Mouse (Mus musculus): ENCODE measurements around the gene Defb26. TPM values are rescaled to one million over a fixed set of nuclear protein-coding genes. Genes with fewer than 3 reads are reported as not detected.

Gene Defb26
- polyA plus RNA-seq, 1 experiment from 2014 or later = not detected

Other genes with a start within 250 kb of the Defb26 start
- gene Tbc1d20, start 217.9 kb downstream of the Defb26 start, polyA plus RNA-seq (2015; fragmentation: Nextera tagmentation; extraction: Ambion mirVana) = 29.5 and 31.6 TPM in 2 replicates
- gene Rbck1, start 179.0 kb downstream of the Defb26 start, polyA plus RNA-seq (2015; fragmentation: Nextera tagmentation; extraction: Ambion mirVana) = 88.4 and 97.6 TPM in 2 replicates
- 0.79 and 0.97 TPM in 2 replicates for gene Trib3, start 167.7 kb downstream of the Defb26 start, polyA plus RNA-seq (2015; fragmentation: Nextera tagmentation; extraction: Ambion mirVana)
- 11.8 and 16.4 TPM in 2 replicates for gene Nrsn2, start 135.1 kb downstream of the Defb26 start, polyA plus RNA-seq (2015; fragmentation: Nextera tagmentation; extraction: Ambion mirVana)
- 15.8 and 17.6 TPM in 2 replicates for gene Sox12, start 113.6 kb downstream of the Defb26 start, polyA plus RNA-seq (2015; fragmentation: Nextera tagmentation; extraction: Ambion mirVana)
- gene Zcchc3, start 96.7 kb downstream of the Defb26 start, polyA plus RNA-seq (2015; fragmentation: Nextera tagmentation; extraction: Ambion mirVana) = 25.3 and 25.9 TPM in 2 replicates
- 1.6 and 2.6 TPM in 2 replicates for gene 6820408C15Rik, start 96.1 kb downstream of the Defb26 start, polyA plus RNA-seq (2015; fragmentation: Nextera tagmentation; extraction: Ambion mirVana)
- not detected in 2 replicates for gene Defb23, start 47.1 kb downstream of the Defb26 start, polyA plus RNA-seq (2015; fragmentation: Nextera tagmentation; extraction: Ambion mirVana)
- not detected in 2 replicates for gene Defb20, start 34.6 kb downstream of the Defb26 start, polyA plus RNA-seq (2015; fragmentation: Nextera tagmentation; extraction: Ambion mirVana)
- gene Defb22, start 21.6 kb downstream of the Defb26 start, polyA plus RNA-seq (2015; fragmentation: Nextera tagmentation; extraction: Ambion mirVana) = not detected in 2 replicates
- not detected in 2 replicates for gene Defb28, start 6.6 kb upstream of the Defb26 start, polyA plus RNA-seq (2015; fragmentation: Nextera tagmentation; extraction: Ambion mirVana)
- gene Defb29, start 28.4 kb upstream of the Defb26 start, polyA plus RNA-seq (2015; fragmentation: Nextera tagmentation; extraction: Ambion mirVana) = not detected in 2 replicates
- not detected in 2 replicates for gene Gm17416, start 57.6 kb upstream of the Defb26 start, polyA plus RNA-seq (2015; fragmentation: Nextera tagmentation; extraction: Ambion mirVana)
- gene Defb21, start 61.1 kb upstream of the Defb26 start, polyA plus RNA-seq (2015; fragmentation: Nextera tagmentation; extraction: Ambion mirVana) = not detected in 2 replicates
- gene Defb19, start 68.6 kb upstream of the Defb26 start, polyA plus RNA-seq (2015; fragmentation: Nextera tagmentation; extraction: Ambion mirVana) = not detected in 2 replicates
- not detected in 2 replicates for gene Defb45, start 87.7 kb upstream of the Defb26 start, polyA plus RNA-seq (2015; fragmentation: Nextera tagmentation; extraction: Ambion mirVana)
- gene Defb36, start 92.6 kb upstream of the Defb26 start, polyA plus RNA-seq (2015; fragmentation: Nextera tagmentation; extraction: Ambion mirVana) = not detected in 2 replicates
- gene Defb25, start 111.4 kb upstream of the Defb26 start, polyA plus RNA-seq (2015; fragmentation: Nextera tagmentation; extraction: Ambion mirVana) = not detected in 2 replicates
- 0.19 and 0.20 TPM in 2 replicates for gene Rem1, start 115.3 kb upstream of the Defb26 start, polyA plus RNA-seq (2015; fragmentation: Nextera tagmentation; extraction: Ambion mirVana)
- 131 and 142 TPM in 2 replicates for gene H13, start 157.8 kb upstream of the Defb26 start, polyA plus RNA-seq (2015; fragmentation: Nextera tagmentation; extraction: Ambion mirVana)
- gene Mcts2, start 175.3 kb upstream of the Defb26 start, polyA plus RNA-seq (2015; fragmentation: Nextera tagmentation; extraction: Ambion mirVana) = 40.0 and 42.2 TPM in 2 replicates
- 25.8 and 26.1 TPM in 2 replicates for gene Id1, start 224.6 kb upstream of the Defb26 start, polyA plus RNA-seq (2015; fragmentation: Nextera tagmentation; extraction: Ambion mirVana)
- gene Cox4i2, start 242.5 kb upstream of the Defb26 start, polyA plus RNA-seq (2015; fragmentation: Nextera tagmentation; extraction: Ambion mirVana) = 4.4 and 4.8 TPM in 2 replicates

All from forebrain, embryonic 13.5 days (tissue).